Mouse (Mus musculus) hindbrain, embryonic 13.5 days (tissue): ENCODE data around the gene Tulp4. TPM values are rescaled to one million over a fixed set of nuclear protein-coding genes. Genes with fewer than 3 reads are reported as not detected.

Experiments used
- ATAC-seq: fragments of 200-750 bp; cut with Nextera tagmentation; 2 replicates; pipeline ENCODE4 v1.8.0; 2017; ENCODE audit warnings: moderate TSS enrichment; ENCODE audit not compliant: low FRiP score
- H3K27ac ChIP-seq: fragments of 300-500 bp; sonication (generic); 2 replicates; pipeline ENCODE4 v1.5.1; 2015; ENCODE audit warnings: inconsistent platforms, mild to moderate bottlenecking, moderate library complexity
- H3K27me3 ChIP-seq: fragments of 300-500 bp; sonication (generic); 2 replicates; pipeline ENCODE4 v1.6.1; 2015; ENCODE audit warnings: mild to moderate bottlenecking, inconsistent platforms
- H3K36me3 ChIP-seq: fragments of 300-500 bp; sonication (generic); 2 replicates; pipeline ENCODE4 v1.6.1; 2015; ENCODE audit warnings: mild to moderate bottlenecking, inconsistent platforms
- H3K4me1 ChIP-seq: fragments of 300-500 bp; sonication (generic); replicated peaks from 2 replicates; pipeline ENCODE4 v1.6.1; 2015; ENCODE audit warnings: inconsistent platforms
- H3K4me2 ChIP-seq: fragments of 300-500 bp; sonication (generic); 2 replicates; pipeline ENCODE4 v1.6.1; 2015; ENCODE audit warnings: inconsistent platforms, mild to moderate bottlenecking, moderate library complexity
- H3K4me3 ChIP-seq: fragments of 300-500 bp; sonication (generic); 2 replicates; pipeline ENCODE4 v1.5.1; 2015; ENCODE audit warnings: mild to moderate bottlenecking, inconsistent platforms
- H3K9ac ChIP-seq: fragments of 300-500 bp; sonication (generic); 2 replicates; pipeline ENCODE4 v1.6.1; 2015; ENCODE audit warnings: mild to moderate bottlenecking, inconsistent platforms
- H3K9me3 ChIP-seq: fragments of 300-500 bp; sonication (generic); 2 replicates; pipeline ENCODE4 v1.6.1; 2016; ENCODE audit warnings: inconsistent platforms
- WGBS: fragments of 180-500 bp; shearing (Covaris S2); methylation state at CpG from one replicate; pipeline ENCODE4 v1.1.7; 2015; 5-methylcytosine and 5-hydroxymethylcytosine counted together
- polyA plus RNA-seq: library from polyadenylated mRNA; unstranded; fragments of >200 nt; fragmentation: Nextera tagmentation; extraction: Ambion mirVana; gene quantifications from 2 replicates; pipeline ENCODE4 v1.2.1, GENCODE M21; 2015

Gene Tulp4
- polyA plus RNA-seq, 1 experiment from 2014 or later = 137 TPM

GRCm38 (mm10) chr17:6102287-6102686 is 4.0 kb upstream of the Tulp4 start:
- H3K9ac ChIP-seq = no peak overlapping the region
- no peaks in the 10 kb centered on the region for H3K27me3 ChIP-seq
- H3K9me3 ChIP-seq = no peaks in the 10 kb centered on the region
- H3K4me3 ChIP-seq = no peak overlapping the region
- no peaks in the 10 kb centered on the region for H3K36me3 ChIP-seq
- H3K4me2 ChIP-seq = no peak overlapping the region
- ATAC-seq = no peak
- WGBS = 91% methylated on average over 3 of the region's 3 CpGs
- peaks cover 6% of the 10 kb centered on the region; the same call in 1 of the 2 replicates for H3K4me1 ChIP-seq
- H3K27ac ChIP-seq = no peak overlapping the region

DNA sequence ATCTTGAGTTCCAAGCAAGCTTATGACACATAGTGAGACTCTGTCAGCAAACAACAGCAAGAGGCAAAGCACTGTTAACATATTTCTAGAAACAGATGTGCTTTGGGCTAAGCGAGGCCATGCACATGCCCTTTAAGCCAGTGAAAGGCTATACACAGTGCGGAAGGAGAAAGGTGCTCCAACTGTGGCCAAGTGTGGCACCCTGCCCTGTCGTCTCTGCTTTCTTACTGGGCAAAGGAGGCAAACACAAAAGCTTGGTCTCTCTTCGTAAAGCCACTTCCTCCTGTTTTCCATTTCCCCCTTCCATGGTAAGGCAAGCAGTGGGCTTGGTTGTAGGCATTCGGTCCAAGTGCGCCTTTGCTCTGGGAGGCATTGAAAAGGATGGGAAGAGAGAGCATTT is 2.7 kb upstream of the Tulp4 start:
- H3K4me2 ChIP-seq = no peak overlapping the region
- H3K27ac ChIP-seq = no peak overlapping the region
- H3K9ac ChIP-seq = no peak overlapping the region
- no peaks in the 10 kb centered on the region for H3K27me3 ChIP-seq
- peaks cover 14% of the 10 kb centered on the region for H3K4me1 ChIP-seq
- no peaks in the 10 kb centered on the region for H3K36me3 ChIP-seq
- no peaks in the 10 kb centered on the region for H3K9me3 ChIP-seq
- no peak overlapping the region for H3K4me3 ChIP-seq
- 86% methylated on average over 6 of the region's 6 CpGs for WGBS
- ATAC-seq = no peak

- H3K4me2 ChIP-seq = peak overlapping the region; percentile 92
- ATAC-seq = peak; percentile 12; the same call in 1 of the 2 replicates
Observed at GRCm38 (mm10) chr17:6107015-6107601, 871 bp downstream of the Tulp4 start.

GRCm38 (mm10) chr17:6108175-6108574 is 1.9 kb downstream of the Tulp4 start:
- Histone ChIP-seq H3K27me3 (no peaks in the 10 kb centered on the region), H3K4me3 (peak overlapping the region; percentile 91), H3K4me2 (peak overlapping the region; percentile 92), H3K27ac (no peak overlapping the region; the same call in 1 of the 2 replicates), H3K4me1 (peaks cover 35% of the 10 kb centered on the region), H3K36me3 (peaks cover 5% of the 10 kb centered on the region; the same call in 1 of the 2 replicates), H3K9me3 (no peaks in the 10 kb centered on the region), H3K9ac (peak overlapping the region; percentile 97)
- WGBS = 45% methylated on average over 7 of the region's 7 CpGs
- no peak for ATAC-seq

More at GRCm38 (mm10) chr17:6107015-6107601, 871 bp downstream of the Tulp4 start:
- peaks cover 5% of the 10 kb centered on the region; the same call in 1 of the 2 replicates for H3K36me3 ChIP-seq
- no peaks in the 10 kb centered on the region for H3K9me3 ChIP-seq
- H3K4me1 ChIP-seq = peaks cover 35% of the 10 kb centered on the region
- H3K4me3 ChIP-seq = peak overlapping the region; percentile 91
- H3K9ac ChIP-seq = peak overlapping the region; percentile 97
- H3K27me3 ChIP-seq = no peaks in the 10 kb centered on the region
- peak overlapping the region; percentile 99 for H3K27ac ChIP-seq
- under 1% methylated on average over 50 of the region's 50 CpGs for WGBS

DNA sequence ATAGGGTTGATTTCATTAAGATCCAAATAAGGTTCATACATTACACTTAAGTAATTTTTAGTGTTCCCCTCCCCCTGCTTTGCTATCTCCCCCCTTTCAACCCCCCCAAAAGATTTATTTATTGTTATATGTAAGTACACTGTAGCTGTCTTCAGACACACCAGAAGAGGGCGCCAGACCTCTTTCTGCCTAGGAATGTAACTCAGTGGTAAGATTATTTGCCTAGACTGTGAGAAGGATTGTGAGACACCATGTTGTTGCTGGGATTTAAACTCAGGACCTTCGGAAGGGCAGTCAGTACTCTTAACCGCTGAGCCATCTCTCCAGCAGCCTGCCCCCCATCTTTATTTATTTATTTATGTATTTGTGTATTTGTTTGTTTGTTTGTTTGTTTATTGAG is 4.7 kb downstream of the Tulp4 start:
- no peak for ATAC-seq
- Histone ChIP-seq H3K4me2 (no peak overlapping the region), H3K4me3 (no peak overlapping the region), H3K9ac (no peak overlapping the region), H3K27ac (no peak overlapping the region), H3K9me3 (no peaks in the 10 kb centered on the region), H3K36me3 (peaks cover 15% of the 10 kb centered on the region), H3K4me1 (peaks cover 32% of the 10 kb centered on the region), H3K27me3 (no peaks in the 10 kb centered on the region)
- 74% methylated on average over 3 of the region's 3 CpGs for WGBS

GRCm38 (mm10) chr17:6113653-6114052 is 7.4 kb downstream of the Tulp4 start:
- Histone ChIP-seq H3K27ac (no peak overlapping the region), H3K27me3 (no peaks in the 10 kb centered on the region), H3K4me2 (no peak overlapping the region), H3K4me3 (no peak overlapping the region), H3K4me1 (peaks cover 37% of the 10 kb centered on the region), H3K9me3 (no peaks in the 10 kb centered on the region), H3K9ac (no peak overlapping the region), H3K36me3 (peaks cover 20% of the 10 kb centered on the region)
- ATAC-seq = no peak
- 90% methylated on average over 6 of the region's 6 CpGs for WGBS

- no peak for ATAC-seq
- Histone ChIP-seq H3K9me3 (no peaks in the 10 kb centered on the region), H3K27ac (no peak overlapping the region), H3K4me3 (no peak overlapping the region), H3K27me3 (no peaks in the 10 kb centered on the region), H3K4me1 (peaks cover 31% of the 10 kb centered on the region), H3K36me3 (peaks cover 15% of the 10 kb centered on the region), H3K9ac (no peak overlapping the region), H3K4me2 (no peak overlapping the region)
- WGBS = 95% methylated on average over 9 of the region's 9 CpGs
Observed at GRCm38 (mm10) chr17:6115085-6115484, 8.8 kb downstream of the Tulp4 start.

GRCm38 (mm10) chr17:6117148-6117725 is 11.0 kb downstream of the Tulp4 start:
- no peak overlapping the region for H3K27ac ChIP-seq
- H3K27me3 ChIP-seq = no peaks in the 10 kb centered on the region
- peaks cover 21% of the 10 kb centered on the region for H3K36me3 ChIP-seq
- WGBS = 69% methylated on average over 4 of the region's 4 CpGs
- H3K4me1 ChIP-seq = peaks cover 24% of the 10 kb centered on the region
- no peak overlapping the region for H3K4me3 ChIP-seq
- no peak overlapping the region for H3K4me2 ChIP-seq
- no peak for ATAC-seq
- no peaks in the 10 kb centered on the region for H3K9me3 ChIP-seq
- no peak overlapping the region for H3K9ac ChIP-seq

DNA sequence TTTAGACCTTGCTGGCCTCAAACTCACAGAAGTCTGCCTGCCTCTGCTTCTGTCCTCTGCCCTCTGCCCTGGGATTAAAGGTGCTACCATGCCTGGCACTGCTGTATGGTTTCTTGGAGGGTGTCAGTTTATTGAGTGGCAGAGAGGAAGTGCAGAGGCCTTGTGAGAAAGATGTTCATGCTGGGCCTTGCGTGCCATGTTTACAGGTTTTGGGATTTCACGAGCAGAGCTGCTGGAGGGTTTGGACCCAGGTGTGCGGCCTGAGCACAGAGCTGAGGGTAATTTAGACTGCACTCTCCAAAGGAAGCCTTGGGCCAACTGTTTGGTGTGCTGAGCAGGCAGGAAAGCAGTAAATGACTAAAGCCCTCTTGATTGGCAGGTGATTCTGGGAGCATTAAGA is 11.7 kb downstream of the Tulp4 start:
- Histone ChIP-seq H3K4me3 (no peak overlapping the region), H3K27ac (no peak overlapping the region), H3K4me2 (no peak overlapping the region), H3K9me3 (no peaks in the 10 kb centered on the region), H3K9ac (0 out of 2 replicates have a peak overlapping the region, but pooled peaks have one; percentile 13), H3K27me3 (no peaks in the 10 kb centered on the region), H3K36me3 (peaks cover 28% of the 10 kb centered on the region), H3K4me1 (peaks cover 24% of the 10 kb centered on the region)
- WGBS = 72% methylated on average over 3 of the region's 3 CpGs
- no peak for ATAC-seq

- no peak overlapping the region for H3K27ac ChIP-seq
- no peak for ATAC-seq
- H3K36me3 ChIP-seq = peaks cover 36% of the 10 kb centered on the region
- H3K27me3 ChIP-seq = no peaks in the 10 kb centered on the region
- H3K9ac ChIP-seq = no peak overlapping the region
- H3K4me3 ChIP-seq = no peak overlapping the region
- H3K4me2 ChIP-seq = no peak overlapping the region
- H3K4me1 ChIP-seq = peaks cover 21% of the 10 kb centered on the region
- WGBS = 90% methylated on average over 4 of the region's 4 CpGs
- H3K9me3 ChIP-seq = no peaks in the 10 kb centered on the region
Observed at GRCm38 (mm10) chr17:6118861-6119260, 12.6 kb downstream of the Tulp4 start.

- no peak overlapping the region for H3K9ac ChIP-seq
- H3K4me3 ChIP-seq = no peak overlapping the region
- no peak overlapping the region for H3K27ac ChIP-seq
- peaks cover 6% of the 10 kb centered on the region for H3K4me1 ChIP-seq
- no peaks in the 10 kb centered on the region for H3K9me3 ChIP-seq
- H3K27me3 ChIP-seq = no peaks in the 10 kb centered on the region
- ATAC-seq = no peak
- H3K36me3 ChIP-seq = peaks cover 38% of the 10 kb centered on the region
- 85% methylated on average over 4 of the region's 4 CpGs for WGBS
- H3K4me2 ChIP-seq = no peak overlapping the region
Observed at GRCm38 (mm10) chr17:6123776-6124175, 17.5 kb downstream of the Tulp4 start.

DNA sequence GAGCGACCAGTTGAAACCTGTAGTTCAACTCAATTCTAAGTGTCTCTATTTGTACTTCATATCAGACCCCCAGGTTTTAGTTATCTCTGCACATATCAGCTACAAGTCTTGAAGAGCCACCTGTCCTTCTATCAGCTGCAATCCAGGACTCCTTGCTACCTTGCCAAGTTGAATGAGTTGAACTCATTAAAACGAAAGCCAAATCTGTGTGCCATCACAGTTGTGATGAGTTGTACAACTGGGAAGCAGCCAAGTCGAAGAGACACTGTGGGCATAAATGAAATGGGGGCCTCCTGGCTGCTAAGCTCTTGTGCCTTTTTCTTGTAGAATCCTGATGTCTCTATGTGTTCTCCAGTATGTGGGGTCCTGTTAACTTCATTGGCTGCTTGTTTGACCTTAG is 19.2 kb downstream of the Tulp4 start:
- Histone ChIP-seq H3K27ac (no peak overlapping the region), H3K36me3 (peaks cover 38% of the 10 kb centered on the region), H3K27me3 (no peaks in the 10 kb centered on the region), H3K9me3 (no peaks in the 10 kb centered on the region), H3K9ac (no peak overlapping the region), H3K4me1 (0 out of 2 replicates have a peak, but pooled peaks cover 5% of the 10 kb centered on the region), H3K4me2 (no peak overlapping the region), H3K4me3 (no peak overlapping the region)
- 97% methylated on average over 3 of the region's 3 CpGs for WGBS
- ATAC-seq = no peak

DNA sequence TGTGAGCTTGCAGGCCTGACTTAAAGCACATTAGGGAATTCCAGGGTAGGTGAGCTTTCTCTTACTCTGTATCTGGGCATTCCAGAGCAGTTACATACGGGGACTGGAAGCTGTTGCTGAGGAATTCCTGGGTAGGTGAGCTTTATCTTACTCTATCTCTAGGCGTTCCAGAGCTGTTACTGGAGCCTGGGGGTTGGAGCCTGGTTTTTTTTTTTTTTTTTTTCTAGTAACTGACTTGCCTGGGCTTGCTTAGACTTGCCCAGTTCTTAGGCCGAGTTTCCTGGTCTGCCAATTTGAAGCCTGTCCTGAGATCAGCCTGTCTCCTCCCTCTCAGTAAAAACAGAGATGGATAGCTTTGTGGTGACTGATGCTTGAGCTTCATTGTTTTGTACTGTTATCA is 21.8 kb downstream of the Tulp4 start:
- 62% methylated on average over 3 of the region's 3 CpGs for WGBS
- Histone ChIP-seq H3K4me2 (no peak overlapping the region), H3K27ac (no peak overlapping the region), H3K27me3 (no peaks in the 10 kb centered on the region), H3K36me3 (peaks cover 28% of the 10 kb centered on the region), H3K9ac (no peak overlapping the region), H3K4me1 (0 out of 2 replicates have a peak, but pooled peaks cover 5% of the 10 kb centered on the region), H3K4me3 (no peak overlapping the region), H3K9me3 (no peaks in the 10 kb centered on the region)
- no peak for ATAC-seq
